ENCODE assay signal across 22 mouse cellular contexts in the genomic region with DNA sequence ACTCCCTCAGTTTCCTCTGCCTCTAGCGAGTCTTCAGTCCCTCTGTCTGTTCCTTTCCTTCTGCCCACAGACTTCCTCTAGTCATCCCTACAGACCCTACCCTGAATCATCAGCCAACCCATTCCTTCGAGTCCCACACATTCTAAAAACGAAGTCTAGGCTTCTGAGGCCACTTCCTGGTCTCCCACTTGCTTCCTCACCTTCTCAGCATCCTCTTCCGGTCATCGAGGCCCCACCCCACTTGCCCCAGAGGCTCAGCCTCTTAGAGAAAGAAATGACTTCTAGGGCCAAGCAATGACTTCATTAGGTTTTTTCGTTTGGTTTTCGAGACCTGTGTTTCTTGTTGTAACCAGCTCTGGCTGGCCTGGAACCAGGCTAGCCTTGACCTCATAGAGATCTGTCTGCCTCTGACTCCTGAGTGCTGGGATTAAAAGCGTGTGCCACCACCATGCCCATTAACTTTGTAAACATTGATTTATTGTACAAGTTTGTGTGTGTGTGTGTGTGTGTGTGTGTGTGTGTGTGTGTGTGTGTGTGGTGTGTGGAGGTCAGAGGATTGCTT. TPM values are rescaled to one million over a fixed set of nuclear protein-coding genes. Genes with fewer than 3 reads are reported as not detected.
DNase-seq lines count a peak whose midpoint lies in the region; ATAC-seq and TF ChIP-seq lines count a peak whose summit lies in the region.
"Had no signal": no experiment of that assay in that cellular context is flagged by ENCODE, and none has a peak within 500 bp of the region (broad histone marks: within the 10 kb centered on the region; RNA-seq: fewer than 3 reads in every experiment).

No protein-coding gene starts in this region.

- H3K4me1 ChIP-seq in stomach, embryonic 16.5 days (ENCODE audit: control insufficient read depth, insufficient read depth, low read length) = peaks cover 12% of the 10 kb centered on the region
- H3K4me1 ChIP-seq in cerebellum, adult 2 months (ENCODE audit: control insufficient read depth, insufficient read depth, low read length) = no peaks in the 10 kb centered on the region
- H3K4me1 ChIP-seq: forebrain, embryonic 13.5 days; heart, embryonic 10.5 days; hindbrain, embryonic 13.5 days had no signal

- no peak overlapping the region for H3K9ac ChIP-seq in stomach, embryonic 16.5 days (ENCODE audit: low read length)
- H3K9ac ChIP-seq: embryonic facial prominence, embryonic 13.5 days; forebrain, embryonic 13.5 days; forebrain, postnatal 0 days; hindbrain, embryonic 13.5 days had no signal

- no peak overlapping the region for H3K4me3 ChIP-seq in stomach, embryonic 16.5 days (replicated peaks; ENCODE audit: low read length)
- H3K4me3 ChIP-seq in cerebellum, adult 2 months (replicated peaks; ENCODE audit: insufficient read depth, low read depth, low read length) = no peak overlapping the region
- H3K4me3 ChIP-seq: embryonic facial prominence, embryonic 13.5 days; forebrain, embryonic 13.5 days; heart, embryonic 10.5 days; hindbrain, embryonic 13.5 days had no signal

- WGBS in stomach, embryonic 16.5 days = 79% methylated on average over 8 of the region's 8 CpGs
- 89% methylated on average over 8 of the region's 8 CpGs for WGBS in cerebellum, adult 2 months

- DNase-seq in 3T3-L1 (ENCODE audit: low read depth, low spot score) (peak; percentile 40), 416B (ENCODE audit: low read depth) (peak; percentile 59), ZHBTc4 (ENCODE audit: low read depth, low spot score) (peak; percentile 64)
- DNase-seq in cerebellum, adult 8-10 months = no peak
- DNase-seq in cerebellum, adult 2 months = no peak
- DNase-seq in spleen, adult 12 weeks (ENCODE audit: low spot score) = no peak
- DNase-seq: cerebellum, adult 11 months; cerebellum, adult 9-11 months; cerebellum, postnatal 36 days; forebrain, postnatal 0 days; gastrocnemius, postnatal 36 days; heart, adult 18-20 months; heart, postnatal 14 days; kidney, adult 11 months had no signal

- H3K4me2 ChIP-seq in stomach, embryonic 16.5 days (ENCODE audit: low read depth, low read length) = no peak overlapping the region
- H3K4me2 ChIP-seq: embryonic facial prominence, embryonic 13.5 days; forebrain, embryonic 13.5 days; hindbrain, embryonic 13.5 days had no signal

- H3K27ac ChIP-seq in stomach, embryonic 16.5 days (ENCODE audit: low read length) = peak overlapping the region; percentile 79; the same call in 1 of the 2 replicates
- no peak overlapping the region for H3K27ac ChIP-seq in cerebellum, adult 2 months (ENCODE audit: insufficient read depth, low read length)
- H3K27ac ChIP-seq: forebrain, embryonic 13.5 days; heart, embryonic 10.5 days; hindbrain, embryonic 13.5 days; hindbrain, postnatal 0 days had no signal

- TF ChIP-seq POLR2A in cerebellum, adult 2 months (IDR thresholded peaks at IDR 0.05; ENCODE audit: borderline replicate concordance, insufficient read depth, low read length) = no peak

- H3K27me3 ChIP-seq in stomach, embryonic 16.5 days (ENCODE audit: control insufficient read depth, insufficient read depth, low read length) = no peaks in the 10 kb centered on the region
- H3K27me3 ChIP-seq in cerebellum, adult 2 months (ENCODE audit: control insufficient read depth, insufficient read depth, low read length) = no peaks in the 10 kb centered on the region
- H3K27me3 ChIP-seq: embryonic facial prominence, embryonic 13.5 days; forebrain, embryonic 13.5 days; hindbrain, embryonic 13.5 days had no signal

- H3K9me3 ChIP-seq in stomach, embryonic 16.5 days (replicated peaks; ENCODE audit: control insufficient read depth, low read length) = no peaks in the 10 kb centered on the region
- H3K9me3 ChIP-seq: embryonic facial prominence, embryonic 13.5 days; forebrain, embryonic 13.5 days; hindbrain, embryonic 13.5 days had no signal

- ATAC-seq in stomach, embryonic 16.5 days (ENCODE audit: insufficient read depth, low FRiP score) = no peak
- ATAC-seq: forebrain, embryonic 13.5 days; forebrain, postnatal 0 days; hindbrain, postnatal 0 days had no signal

- TF ChIP-seq CTCF in cerebellum, adult 2 months (IDR thresholded peaks at IDR 0.05; ENCODE audit: borderline replicate concordance, insufficient read depth, low read depth, low read length) = no peak

- no peaks in the 10 kb centered on the region for H3K36me3 ChIP-seq in stomach, embryonic 16.5 days (ENCODE audit: control insufficient read depth, insufficient read depth, low read length)
- H3K36me3 ChIP-seq: embryonic facial prominence, embryonic 13.5 days; heart, embryonic 10.5 days; hindbrain, embryonic 13.5 days had no signal

RNA-seq across cellular contexts. Expression of a gene that starts 57.4 kb away (rescaled TPM):
- not detected in 2 replicates for polyA plus RNA-seq in stomach, embryonic 16.5 days (2015; fragmentation: Nextera tagmentation; extraction: Ambion mirVana)
- polyA plus RNA-seq in cerebellum, adult 2 months (2012; rRNA removed) = 0.27 and 0.54 TPM in 2 replicates
- polyA plus RNA-seq: C2C12; embryonic facial prominence, embryonic 13.5 days; forebrain, postnatal 0 days; heart, embryonic 10.5 days; hindbrain, embryonic 13.5 days; intestine, embryonic 14.5 days had no signal

Comparison
In these comparisons a context has a peak if more than half of its experiments do, and no peak if none do; other contexts are left out.
1. DNase-seq: peak in 3T3-L1 (single experiment), 416B (single experiment) and ZHBTc4 (single experiment); none in cerebellum, adult 8-10 months (single experiment), cerebellum, adult 2 months (0 of 2) and spleen, adult 12 weeks (single experiment).